Mouse (Mus musculus): ENCODE results near the gene Rftn1. TPM values are rescaled to one million over a fixed set of nuclear protein-coding genes. Genes with fewer than 3 reads are reported as not detected.
"Not testable (repeated sequence)": the region's sequence is repeated elsewhere in the genome, so short reads cannot be mapped to it uniquely, and the experiment has no call there.

The Rftn1 gene
- polyA plus RNA-seq, 1 experiment from 2014 or later: 9.7 TPM

DNA sequence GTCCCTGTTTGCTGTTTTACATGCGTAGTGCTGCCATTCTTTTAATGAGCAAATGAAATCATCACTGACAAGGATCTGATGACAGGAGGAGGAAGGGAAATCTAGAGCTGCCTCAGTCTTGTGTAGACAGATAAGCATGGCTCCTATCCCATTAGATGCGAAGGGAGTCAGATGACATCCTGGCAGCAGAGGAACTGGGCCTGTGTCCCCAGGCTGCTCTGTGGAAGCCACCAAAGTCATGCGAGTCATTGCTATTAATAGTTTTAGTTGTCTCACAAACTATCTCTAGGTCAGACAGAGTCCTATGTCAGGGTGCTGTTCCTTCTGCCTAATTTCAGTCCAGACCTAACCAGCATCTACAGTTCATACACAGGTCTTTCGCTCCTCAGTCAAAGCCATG, 70.4 kb downstream of the Rftn1 start:
- 84% methylated on average over 4 of the region's 4 CpGs for WGBS
- H3K9me3 ChIP-seq (ENCODE audit: control insufficient read depth, low read length): no peaks in the 10 kb centered on the region
- no peak for ATAC-seq (replicated peaks; ENCODE audit: low FRiP score, low TSS enrichment, low read depth)
- H3K9ac ChIP-seq (ENCODE audit: low read length): no peak overlapping the region
- H3K4me2 ChIP-seq (ENCODE audit: low read length): no peak overlapping the region
- no peaks in the 10 kb centered on the region for H3K27me3 ChIP-seq (replicated peaks; ENCODE audit: control insufficient read depth, insufficient read depth, low read length)
- H3K4me3 ChIP-seq (ENCODE audit: low read depth, low read length): no peak overlapping the region
- H3K27ac ChIP-seq (ENCODE audit: low read depth): no peak overlapping the region
- no peaks in the 10 kb centered on the region for H3K36me3 ChIP-seq (ENCODE audit: control insufficient read depth, insufficient read depth, low read length)
- H3K4me1 ChIP-seq (replicated peaks; ENCODE audit: control insufficient read depth, insufficient read depth, low read length): no peaks in the 10 kb centered on the region
- DNase-seq (ENCODE audit: low spot score): no peak

DNA sequence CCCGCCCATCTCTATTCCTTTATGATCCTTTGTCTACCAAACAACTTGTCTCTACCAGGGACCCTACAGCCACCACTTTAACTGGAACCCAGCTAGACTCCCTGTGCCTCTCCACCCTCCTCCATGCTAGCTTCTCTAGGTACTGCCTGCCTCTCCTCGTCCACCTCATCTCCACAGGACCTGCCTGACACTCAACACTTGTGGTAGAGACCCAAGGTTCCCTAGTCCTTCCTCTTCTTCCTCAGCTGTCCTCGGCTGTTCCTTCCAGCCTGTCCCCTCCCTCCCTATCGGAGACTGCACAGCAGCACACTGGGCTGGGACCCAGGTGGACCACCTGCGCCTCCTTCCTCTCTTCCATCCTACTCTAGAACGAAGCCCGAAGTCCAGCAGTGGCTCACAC, 73.0 kb downstream of the Rftn1 start:
- H3K4me1 ChIP-seq (replicated peaks; ENCODE audit: control insufficient read depth, insufficient read depth, low read length): no peaks in the 10 kb centered on the region
- H3K27ac ChIP-seq (ENCODE audit: low read depth): no peak overlapping the region
- ATAC-seq (replicated peaks; ENCODE audit: low FRiP score, low TSS enrichment, low read depth) (no peak), DNase-seq (ENCODE audit: low spot score) (no peak)
- no peak overlapping the region for H3K4me2 ChIP-seq (ENCODE audit: low read length)
- no peaks in the 10 kb centered on the region for H3K9me3 ChIP-seq (ENCODE audit: control insufficient read depth, low read length)
- no peaks in the 10 kb centered on the region for H3K27me3 ChIP-seq (replicated peaks; ENCODE audit: control insufficient read depth, insufficient read depth, low read length)
- WGBS: 87% methylated on average over 7 of the region's 7 CpGs
- no peaks in the 10 kb centered on the region for H3K36me3 ChIP-seq (ENCODE audit: control insufficient read depth, insufficient read depth, low read length)
- H3K4me3 ChIP-seq (ENCODE audit: low read depth, low read length): no peak overlapping the region
- H3K9ac ChIP-seq (ENCODE audit: low read length): no peak overlapping the region

DNA sequence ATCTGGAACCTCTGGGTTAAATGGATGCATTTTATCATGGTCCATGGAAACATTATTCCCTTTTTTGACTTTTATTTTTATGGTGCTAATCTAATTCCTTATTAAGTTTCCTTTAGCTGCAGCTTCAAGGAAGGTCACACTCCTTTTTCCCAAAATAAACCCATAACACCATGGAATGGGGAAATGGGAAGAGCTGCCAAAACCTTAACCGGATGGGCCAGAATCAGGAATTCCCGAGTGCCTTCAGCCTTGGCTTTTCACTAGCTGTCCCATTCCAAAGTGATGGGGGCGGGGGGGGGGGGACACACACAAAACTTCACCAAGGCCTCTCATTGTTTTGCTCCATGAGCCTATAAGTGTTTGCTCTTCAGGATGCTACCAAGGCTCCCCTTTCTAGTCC, 73.5 kb downstream of the Rftn1 start:
- WGBS: 88% methylated on average over 3 of the region's 3 CpGs
- Histone ChIP-seq H3K4me1 (replicated peaks; ENCODE audit: control insufficient read depth, insufficient read depth, low read length) (no peaks in the 10 kb centered on the region), H3K27me3 (replicated peaks; ENCODE audit: control insufficient read depth, insufficient read depth, low read length) (no peaks in the 10 kb centered on the region), H3K27ac (ENCODE audit: low read depth) (no peak overlapping the region), H3K36me3 (ENCODE audit: control insufficient read depth, insufficient read depth, low read length) (no peaks in the 10 kb centered on the region), H3K9ac (ENCODE audit: low read length) (no peak overlapping the region), H3K4me3 (ENCODE audit: low read depth, low read length) (no peak overlapping the region), H3K9me3 (ENCODE audit: control insufficient read depth, low read length) (no peaks in the 10 kb centered on the region), H3K4me2 (ENCODE audit: low read length) (no peak overlapping the region)
- DNase-seq (ENCODE audit: low spot score) (no peak), ATAC-seq (replicated peaks; ENCODE audit: low FRiP score, low TSS enrichment, low read depth) (no peak)

DNA sequence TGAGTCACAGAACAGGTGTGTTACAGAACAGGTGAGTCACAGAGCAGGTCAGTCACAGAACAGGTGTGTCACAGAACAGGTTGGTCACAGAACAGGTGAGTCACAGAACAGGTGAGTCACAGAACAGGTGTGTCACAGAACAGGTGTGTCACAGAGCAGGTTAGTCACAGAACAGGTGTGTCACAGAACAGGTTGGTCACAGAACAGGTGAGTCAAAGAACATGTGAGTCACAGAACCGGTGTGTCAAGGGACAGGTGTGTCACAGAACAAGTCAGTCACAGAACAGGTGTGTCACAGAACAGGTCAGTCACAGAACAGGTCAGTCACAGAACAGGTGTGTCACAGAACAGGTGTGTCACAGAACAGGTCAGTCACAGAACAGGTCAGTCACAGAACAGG, 74.1 kb downstream of the Rftn1 start:
- ATAC-seq (replicated peaks; ENCODE audit: low FRiP score, low TSS enrichment, low read depth): not testable (repeated sequence)

GRCm38 (mm10) chr17:50115716-50116115, 74.8 kb downstream of the Rftn1 start:
- WGBS: 93% methylated on average over 3 of the region's 3 CpGs
- DNase-seq (ENCODE audit: low spot score); H3K9me3 ChIP-seq (ENCODE audit: control insufficient read depth, low read length); H3K27me3 ChIP-seq (replicated peaks; ENCODE audit: control insufficient read depth, insufficient read depth, low read length); H3K27ac ChIP-seq (ENCODE audit: low read depth); ATAC-seq (replicated peaks; ENCODE audit: low FRiP score, low TSS enrichment, low read depth); H3K9ac ChIP-seq (ENCODE audit: low read length); H3K4me1 ChIP-seq (replicated peaks; ENCODE audit: control insufficient read depth, insufficient read depth, low read length); H3K4me2 ChIP-seq (ENCODE audit: low read length); H3K4me3 ChIP-seq (ENCODE audit: low read depth, low read length); H3K36me3 ChIP-seq (ENCODE audit: control insufficient read depth, insufficient read depth, low read length): not testable (repeated sequence)

More for the DNA sequence above, 74.1 kb downstream of the Rftn1 start:
- DNase-seq (ENCODE audit: low spot score); H3K4me2 ChIP-seq (ENCODE audit: low read length); H3K4me3 ChIP-seq (ENCODE audit: low read depth, low read length); H3K9me3 ChIP-seq (ENCODE audit: control insufficient read depth, low read length); H3K9ac ChIP-seq (ENCODE audit: low read length); H3K36me3 ChIP-seq (ENCODE audit: control insufficient read depth, insufficient read depth, low read length); H3K27ac ChIP-seq (ENCODE audit: low read depth); H3K4me1 ChIP-seq (replicated peaks; ENCODE audit: control insufficient read depth, insufficient read depth, low read length); H3K27me3 ChIP-seq (replicated peaks; ENCODE audit: control insufficient read depth, insufficient read depth, low read length): not testable (repeated sequence)
- WGBS: 94% methylated on average over 1 of the region's 1 CpGs

DNA sequence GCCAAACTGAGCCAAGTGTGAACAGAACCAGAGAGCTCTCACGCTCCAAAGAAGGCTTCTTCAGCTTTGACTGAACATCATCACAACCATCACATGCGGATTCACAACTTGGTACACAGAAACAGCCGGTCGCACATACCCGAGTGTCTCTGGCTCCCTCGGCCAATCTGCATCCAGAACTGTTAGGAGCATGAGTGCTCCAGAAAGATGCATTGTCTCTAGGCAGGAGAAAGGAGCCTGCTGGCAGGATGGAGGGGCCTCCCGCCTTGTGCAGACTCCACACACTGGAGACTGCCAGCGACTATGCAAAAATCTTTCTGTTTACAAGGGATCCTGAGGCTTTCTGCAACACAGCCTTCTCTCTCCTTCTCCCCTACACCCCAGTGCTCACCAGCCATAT, 75.8 kb downstream of the Rftn1 start:
- no peak overlapping the region for H3K4me2 ChIP-seq (ENCODE audit: low read length)
- no peaks in the 10 kb centered on the region for H3K9me3 ChIP-seq (ENCODE audit: control insufficient read depth, low read length)
- H3K9ac ChIP-seq (ENCODE audit: low read length): no peak overlapping the region
- no peaks in the 10 kb centered on the region for H3K36me3 ChIP-seq (ENCODE audit: control insufficient read depth, insufficient read depth, low read length)
- no peak overlapping the region for H3K4me3 ChIP-seq (ENCODE audit: low read depth, low read length)
- no peaks in the 10 kb centered on the region for H3K4me1 ChIP-seq (replicated peaks; ENCODE audit: control insufficient read depth, insufficient read depth, low read length)
- ATAC-seq (replicated peaks; ENCODE audit: low FRiP score, low TSS enrichment, low read depth) (no peak), DNase-seq (ENCODE audit: low spot score) (no peak)
- 77% methylated on average over 8 of the region's 8 CpGs for WGBS
- no peak overlapping the region for H3K27ac ChIP-seq (ENCODE audit: low read depth)
- H3K27me3 ChIP-seq (replicated peaks; ENCODE audit: control insufficient read depth, insufficient read depth, low read length): no peaks in the 10 kb centered on the region

- H3K4me2 ChIP-seq (ENCODE audit: low read length): no peak overlapping the region
- H3K9me3 ChIP-seq (ENCODE audit: control insufficient read depth, low read length): no peaks in the 10 kb centered on the region
- DNase-seq (ENCODE audit: low spot score): no peak
- H3K27me3 ChIP-seq (replicated peaks; ENCODE audit: control insufficient read depth, insufficient read depth, low read length): no peaks in the 10 kb centered on the region
- H3K4me3 ChIP-seq (ENCODE audit: low read depth, low read length): no peak overlapping the region
- no peaks in the 10 kb centered on the region for H3K4me1 ChIP-seq (replicated peaks; ENCODE audit: control insufficient read depth, insufficient read depth, low read length)
- no peak overlapping the region for H3K9ac ChIP-seq (ENCODE audit: low read length)
- no peak overlapping the region for H3K27ac ChIP-seq (ENCODE audit: low read depth)
- no peak for ATAC-seq (replicated peaks; ENCODE audit: low FRiP score, low TSS enrichment, low read depth)
- no peaks in the 10 kb centered on the region; the same call in 1 of the 2 replicates for H3K36me3 ChIP-seq (ENCODE audit: control insufficient read depth, insufficient read depth, low read length)
- WGBS: 66% methylated on average over 14 of the region's 14 CpGs
These were observed 79.6 kb downstream of the Rftn1 start for GRCm38 (mm10) chr17:50110650-50111415.

DNA sequence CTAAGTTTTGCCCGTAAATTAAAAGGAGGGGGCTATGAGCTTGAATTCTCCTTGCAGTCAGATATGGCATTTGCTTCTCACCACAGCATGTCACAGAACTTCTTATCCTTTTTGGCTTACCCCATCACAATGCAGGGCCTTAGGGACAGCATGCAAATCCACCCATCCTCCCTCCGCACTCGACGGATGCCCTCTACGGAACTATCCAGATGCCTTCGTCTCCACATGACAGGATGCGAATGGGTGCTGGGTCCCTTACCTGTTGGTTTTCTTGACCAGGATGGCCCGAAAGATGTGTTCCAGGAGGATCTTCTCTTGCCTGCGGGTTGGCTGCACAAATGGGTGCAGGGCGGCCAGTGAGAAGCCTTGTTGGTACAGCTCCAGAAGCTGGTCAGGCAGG, 83.7 kb downstream of the Rftn1 start:
- H3K36me3 ChIP-seq (ENCODE audit: control insufficient read depth, insufficient read depth, low read length): no peaks in the 10 kb centered on the region; the same call in 1 of the 2 replicates
- H3K4me3 ChIP-seq (ENCODE audit: low read depth, low read length): no peak overlapping the region
- no peak overlapping the region for H3K9ac ChIP-seq (ENCODE audit: low read length)
- H3K9me3 ChIP-seq (ENCODE audit: control insufficient read depth, low read length): no peaks in the 10 kb centered on the region
- no peaks in the 10 kb centered on the region for H3K27me3 ChIP-seq (replicated peaks; ENCODE audit: control insufficient read depth, insufficient read depth, low read length)
- ATAC-seq (replicated peaks; ENCODE audit: low FRiP score, low TSS enrichment, low read depth) (no peak), DNase-seq (ENCODE audit: low spot score) (no peak)
- H3K4me2 ChIP-seq (ENCODE audit: low read length): no peak overlapping the region
- no peak overlapping the region for H3K27ac ChIP-seq (ENCODE audit: low read depth)
- WGBS: 94% methylated on average over 10 of the region's 10 CpGs
- H3K4me1 ChIP-seq (replicated peaks; ENCODE audit: control insufficient read depth, insufficient read depth, low read length): no peaks in the 10 kb centered on the region

DNA sequence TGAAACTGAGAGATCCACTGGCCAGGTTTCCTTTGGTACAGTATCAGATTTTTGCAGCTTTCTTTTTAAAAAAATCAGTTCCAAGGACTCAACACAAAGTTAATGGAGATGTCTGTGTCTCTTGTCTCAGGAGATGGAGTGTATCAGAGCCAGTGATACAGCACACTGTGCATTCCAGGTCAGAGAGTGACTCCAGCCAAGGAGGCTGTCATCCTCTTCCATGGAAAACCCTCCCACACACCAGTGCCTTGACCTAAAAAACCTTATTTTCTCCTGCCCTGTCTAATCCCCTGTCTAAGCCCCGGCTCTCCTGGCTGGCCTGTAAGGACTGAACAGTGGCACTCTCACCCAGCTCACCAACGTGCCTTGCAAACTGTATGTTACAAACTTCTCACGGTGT, 86.3 kb downstream of the Rftn1 start:
- 83% methylated on average over 3 of the region's 3 CpGs for WGBS
- no peak for DNase-seq (ENCODE audit: low spot score)
- no peaks in the 10 kb centered on the region for H3K27me3 ChIP-seq (replicated peaks; ENCODE audit: control insufficient read depth, insufficient read depth, low read length)

More for the DNA sequence above, 86.3 kb downstream of the Rftn1 start:
- Histone ChIP-seq H3K4me3 (ENCODE audit: low read depth, low read length) (no peak overlapping the region), H3K27ac (ENCODE audit: low read depth) (no peak overlapping the region), H3K9me3 (ENCODE audit: control insufficient read depth, low read length) (no peaks in the 10 kb centered on the region), H3K36me3 (ENCODE audit: control insufficient read depth, insufficient read depth, low read length) (no peaks in the 10 kb centered on the region; the same call in 1 of the 2 replicates), H3K4me1 (replicated peaks; ENCODE audit: control insufficient read depth, insufficient read depth, low read length) (no peaks in the 10 kb centered on the region), H3K4me2 (ENCODE audit: low read length) (no peak overlapping the region), H3K9ac (ENCODE audit: low read length) (no peak overlapping the region)
- no peak for ATAC-seq (replicated peaks; ENCODE audit: low FRiP score, low TSS enrichment, low read depth)

Measured in intestine, embryonic 14.5 days (tissue).